Mouse (Mus musculus): ENCODE data around the gene Ovol1. TPM values are rescaled to one million over a fixed set of nuclear protein-coding genes. Genes with fewer than 3 reads are reported as not detected.

The Ovol1 gene
- total and polyA plus RNA-seq, 2 experiments, result 0.12 TPM; not detected in 1

- Histone ChIP-seq H3K4me3 (ENCODE audit: insufficient read depth, low read depth, low read length) (peak overlapping the region; percentile 45; the same call in 1 of the 2 replicates), H3K4me1 (ENCODE audit: control insufficient read depth, insufficient read depth, low read length) (peaks cover 3% of the 10 kb centered on the region; the same call in 1 of the 2 replicates), H3K27me3 (ENCODE audit: control insufficient read depth, insufficient read depth, low read length) (no peaks in the 10 kb centered on the region), H3K27ac (replicated peaks; ENCODE audit: insufficient read depth, low read depth, low read length) (no peak overlapping the region), H3K9ac (ENCODE audit: low read depth, low read length) (peak overlapping the region; percentile 24; the same call in 1 of the 2 replicates), H3K36me3 (ENCODE audit: control insufficient read depth, insufficient read depth, low read length) (no peaks in the 10 kb centered on the region), H3K79me2 (ENCODE audit: control insufficient read depth, insufficient read depth, low read length) (0 out of 2 replicates have a peak, but pooled peaks cover 3% of the 10 kb centered on the region)
- WGBS, result 9% methylated on average over 20 of the region's 20 CpGs
- TF ChIP-seq POLR2A (IDR thresholded peaks at IDR 0.05; ENCODE audit: extremely low read depth, insufficient read depth, low read length), result no peak
- peak; percentile 99 for TF ChIP-seq CTCF (IDR thresholded peaks at IDR 0.05; ENCODE audit: low read depth, low read length)
- peak; percentile 80 for DNase-seq (ENCODE audit: extremely low read depth, low read depth, low spot score)
Measured at GRCm38 (mm10) chr19:5529325-5530137, 30.9 kb downstream of the Ovol1 start.

GRCm38 (mm10) chr19:5525204-5525603, 35.2 kb downstream of the Ovol1 start:
- no peak overlapping the region for H3K4me3 ChIP-seq (ENCODE audit: insufficient read depth, low read depth, low read length)
- H3K79me2 ChIP-seq (ENCODE audit: control insufficient read depth, insufficient read depth, low read length), result no peaks in the 10 kb centered on the region
- H3K36me3 ChIP-seq (ENCODE audit: control insufficient read depth, insufficient read depth, low read length), result no peaks in the 10 kb centered on the region
- WGBS, result 83% methylated on average over 5 of the region's 5 CpGs
- TF ChIP-seq CTCF (IDR thresholded peaks at IDR 0.05; ENCODE audit: low read depth, low read length) (no peak), POLR2A (IDR thresholded peaks at IDR 0.05; ENCODE audit: extremely low read depth, insufficient read depth, low read length) (no peak)
- no peak overlapping the region for H3K27ac ChIP-seq (replicated peaks; ENCODE audit: insufficient read depth, low read depth, low read length)
- no peaks in the 10 kb centered on the region for H3K27me3 ChIP-seq (ENCODE audit: control insufficient read depth, insufficient read depth, low read length)
- peaks cover 3% of the 10 kb centered on the region; the same call in 1 of the 2 replicates for H3K4me1 ChIP-seq (ENCODE audit: control insufficient read depth, insufficient read depth, low read length)
- no peak overlapping the region for H3K9ac ChIP-seq (ENCODE audit: low read depth, low read length)
- no peak for DNase-seq (ENCODE audit: extremely low read depth, low read depth, low spot score)

- WGBS, result 72% methylated on average over 3 of the region's 3 CpGs
- Histone ChIP-seq H3K27me3 (ENCODE audit: control insufficient read depth, insufficient read depth, low read length) (no peaks in the 10 kb centered on the region), H3K79me2 (ENCODE audit: control insufficient read depth, insufficient read depth, low read length) (no peaks in the 10 kb centered on the region), H3K27ac (replicated peaks; ENCODE audit: insufficient read depth, low read depth, low read length) (no peak overlapping the region), H3K36me3 (ENCODE audit: control insufficient read depth, insufficient read depth, low read length) (no peaks in the 10 kb centered on the region), H3K4me3 (ENCODE audit: insufficient read depth, low read depth, low read length) (no peak overlapping the region), H3K4me1 (ENCODE audit: control insufficient read depth, insufficient read depth, low read length) (no peaks in the 10 kb centered on the region), H3K9ac (ENCODE audit: low read depth, low read length) (no peak overlapping the region)
- no peak for TF ChIP-seq POLR2A (IDR thresholded peaks at IDR 0.05; ENCODE audit: extremely low read depth, insufficient read depth, low read length)
- TF ChIP-seq CTCF (IDR thresholded peaks at IDR 0.05; ENCODE audit: low read depth, low read length), result no peak
- DNase-seq (ENCODE audit: extremely low read depth, low read depth, low spot score), result peak; percentile 69
Measured at GRCm38 (mm10) chr19:5518721-5519120, 41.7 kb downstream of the Ovol1 start.

GRCm38 (mm10) chr19:5516906-5517505, 43.4 kb downstream of the Ovol1 start:
- no peak overlapping the region for H3K27ac ChIP-seq (replicated peaks; ENCODE audit: insufficient read depth, low read depth, low read length)
- TF ChIP-seq POLR2A (IDR thresholded peaks at IDR 0.05; ENCODE audit: extremely low read depth, insufficient read depth, low read length), result no peak
- TF ChIP-seq CTCF (IDR thresholded peaks at IDR 0.05; ENCODE audit: low read depth, low read length), result no peak
- no peak overlapping the region for H3K9ac ChIP-seq (ENCODE audit: low read depth, low read length)
- 93% methylated on average over 8 of the region's 8 CpGs for WGBS
- no peak for DNase-seq (ENCODE audit: extremely low read depth, low read depth, low spot score)
- H3K4me3 ChIP-seq (ENCODE audit: insufficient read depth, low read depth, low read length), result no peak overlapping the region
- no peaks in the 10 kb centered on the region for H3K79me2 ChIP-seq (ENCODE audit: control insufficient read depth, insufficient read depth, low read length)
- H3K27me3 ChIP-seq (ENCODE audit: control insufficient read depth, insufficient read depth, low read length), result no peaks in the 10 kb centered on the region
- no peaks in the 10 kb centered on the region for H3K36me3 ChIP-seq (ENCODE audit: control insufficient read depth, insufficient read depth, low read length)
- no peaks in the 10 kb centered on the region for H3K4me1 ChIP-seq (ENCODE audit: control insufficient read depth, insufficient read depth, low read length)

GRCm38 (mm10) chr19:5515840-5516777, 44.3 kb downstream of the Ovol1 start:
- no peaks in the 10 kb centered on the region for H3K27me3 ChIP-seq (ENCODE audit: control insufficient read depth, insufficient read depth, low read length)
- no peak for DNase-seq (ENCODE audit: extremely low read depth, low read depth, low spot score)
- no peaks in the 10 kb centered on the region for H3K79me2 ChIP-seq (ENCODE audit: control insufficient read depth, insufficient read depth, low read length)
- TF ChIP-seq CTCF (IDR thresholded peaks at IDR 0.05; ENCODE audit: low read depth, low read length), result no peak
- no peak for TF ChIP-seq POLR2A (IDR thresholded peaks at IDR 0.05; ENCODE audit: extremely low read depth, insufficient read depth, low read length)
- H3K36me3 ChIP-seq (ENCODE audit: control insufficient read depth, insufficient read depth, low read length), result no peaks in the 10 kb centered on the region
- H3K4me1 ChIP-seq (ENCODE audit: control insufficient read depth, insufficient read depth, low read length), result peaks cover 2% of the 10 kb centered on the region; the same call in 1 of the 2 replicates
- H3K27ac ChIP-seq (replicated peaks; ENCODE audit: insufficient read depth, low read depth, low read length), result no peak overlapping the region
- 98% methylated on average over 7 of the region's 7 CpGs for WGBS
- no peak overlapping the region for H3K4me3 ChIP-seq (ENCODE audit: insufficient read depth, low read depth, low read length)
- no peak overlapping the region for H3K9ac ChIP-seq (ENCODE audit: low read depth, low read length)
